Mouse (Mus musculus) heart, postnatal 10 days (tissue): Measurements from ENCODE around the gene Pdcd11. TPM values are rescaled to one million over a fixed set of nuclear protein-coding genes. Genes with fewer than 3 reads are reported as not detected.
"Not testable (repeated sequence)": the region's sequence is repeated elsewhere in the genome, so short reads cannot be mapped to it uniquely, and the experiment has no call there.

Experiments used
- DNase-seq, 2 experiments: peaks; one replicate each; pipeline ENCODE4 v3.0.0; 2021
- intact Hi-C: fragments of 180-260 bp; cut with DNase I; formaldehyde crosslinking; loops from one replicate; pipeline ENCODE4 v1.15.1; 2025
- total RNA-seq, 2 experiments: library from RNA; stranded (reverse); gene quantifications; 2 replicates each; pipeline ENCODE4 v1.2.3; 2021

Pdcd11 gene
- total RNA-seq, 2 experiments from 2014 or later: 13.6 to 14.3 TPM

- DNase-seq: peak; percentile 31 to 54
- intact Hi-C loops: loop anchor here (1.0 kb wide), 1 partner anchor 47 kb away; no protein-coding TSS in a partner anchor
These were observed 30.5 kb downstream of the Pdcd11 start for GRCm38 (mm10) chr19:47121054-47121453.

GRCm38 (mm10) chr19:47122802-47123201 is 32.2 kb downstream of the Pdcd11 start:
- peak in 1 of 2 experiments; percentile 48 for DNase-seq
- intact Hi-C loops: no loop called here

GRCm38 (mm10) chr19:47128164-47128563 is 37.6 kb downstream of the Pdcd11 start:
- DNase-seq: no peak
- intact Hi-C loops: no loop called here

- intact Hi-C loops: no loop called here
- no peak for DNase-seq
These were observed 38.3 kb downstream of the Pdcd11 start for GRCm38 (mm10) chr19:47128835-47129234.

GRCm38 (mm10) chr19:47130551-47131125 is 40.1 kb downstream of the Pdcd11 start:
- DNase-seq: no peak
- intact Hi-C loops: no loop called here

DNA sequence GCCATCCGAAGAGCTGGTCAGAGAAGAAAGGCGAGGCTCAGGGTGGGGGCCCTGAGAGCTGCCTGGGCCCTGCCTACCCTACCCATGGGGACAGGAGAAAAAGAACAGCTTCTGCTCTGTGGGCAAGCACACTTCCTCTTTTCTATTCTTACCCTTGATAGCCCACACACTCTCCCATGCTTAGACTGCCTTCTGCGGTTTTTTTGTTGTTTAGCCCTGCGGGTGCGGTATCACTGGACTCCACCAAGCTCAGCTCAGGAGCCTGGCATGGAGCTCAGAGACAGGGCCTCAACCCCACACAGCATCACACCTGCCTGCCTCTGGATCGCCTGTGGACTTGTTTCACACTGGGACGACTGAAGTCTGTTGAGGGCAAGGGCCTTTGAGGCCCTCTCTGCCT is 42.6 kb downstream of the Pdcd11 start:
- intact Hi-C loops: no loop called here
- no peak for DNase-seq

DNA sequence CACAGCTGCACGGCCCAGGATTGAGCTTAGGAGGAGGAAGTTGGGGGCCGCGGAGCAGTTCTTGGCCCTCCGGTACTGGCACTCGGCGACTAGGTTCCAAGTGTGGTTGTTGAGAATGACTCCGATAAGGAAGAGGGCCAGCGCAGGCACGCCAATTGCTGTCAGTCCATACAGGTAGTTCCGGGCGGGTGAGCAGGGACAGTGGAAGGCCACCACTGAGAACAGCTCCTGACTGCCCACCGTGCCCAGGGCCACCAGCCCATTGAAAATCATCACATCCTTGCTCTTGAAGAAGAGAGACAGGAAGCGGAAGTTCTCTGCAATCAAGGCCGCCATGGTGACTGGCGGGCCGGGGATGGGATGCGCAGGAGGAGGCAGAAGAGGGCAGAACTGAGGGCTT is 45.0 kb downstream of the Pdcd11 start:
- intact Hi-C loops: no loop called here
- DNase-seq: no peak

DNA sequence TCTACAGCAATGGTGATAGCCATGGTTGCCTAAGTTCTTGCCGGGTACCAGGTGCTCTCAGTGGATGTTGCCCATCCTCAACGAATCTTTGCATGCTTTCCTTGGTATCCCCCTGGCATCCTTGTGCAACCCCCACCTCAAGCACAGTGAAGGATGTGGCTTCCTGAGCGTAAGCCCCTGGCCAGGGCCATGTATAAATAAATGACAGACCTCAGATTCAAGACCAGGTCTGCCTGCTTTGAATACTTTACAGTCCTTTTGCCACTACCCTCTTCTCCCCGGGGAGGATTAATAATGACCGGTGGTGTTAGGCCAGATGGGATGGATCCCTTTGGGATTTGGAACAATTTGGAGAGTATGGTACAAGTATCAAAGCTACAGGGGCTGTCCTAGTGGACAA is 45.6 kb downstream of the Pdcd11 start:
- no peak for DNase-seq
- intact Hi-C loops: no loop called here

- intact Hi-C loops: no loop called here
- DNase-seq: peak; percentile 56 to 72
These were observed 46.5 kb downstream of the Pdcd11 start for GRCm38 (mm10) chr19:47137051-47137581.

DNA sequence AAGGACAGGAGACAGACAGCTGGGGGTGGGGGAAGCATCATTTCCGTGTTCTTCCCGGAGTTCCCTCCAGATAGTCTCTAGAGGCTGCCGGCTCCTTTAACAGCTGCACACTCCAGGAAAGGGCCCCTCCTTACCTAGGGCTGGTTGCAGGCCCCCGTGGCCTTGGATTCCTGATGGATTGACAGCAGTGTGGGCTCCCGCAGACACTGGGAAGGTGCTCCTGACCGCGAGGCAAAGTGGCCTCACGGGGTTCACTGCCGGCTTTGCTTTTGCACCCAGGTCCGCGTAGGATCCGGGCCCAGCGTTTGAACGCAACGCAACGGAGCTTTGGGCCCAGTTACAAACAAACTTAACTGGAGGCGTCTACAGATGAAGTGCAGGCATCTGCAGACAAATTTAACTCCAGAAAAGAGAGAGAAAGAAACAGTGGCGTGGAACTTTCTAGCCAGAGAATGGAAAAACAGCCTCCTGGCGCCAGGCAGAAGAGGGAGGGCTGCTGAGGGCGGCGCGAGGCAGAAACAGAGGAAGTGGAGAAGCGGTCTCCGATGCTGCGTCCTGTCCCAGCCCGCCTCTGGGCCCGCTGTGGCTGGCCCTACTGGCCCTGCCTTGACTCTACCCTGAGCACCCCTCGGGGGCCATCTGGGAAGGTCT is 47.3 kb downstream of the Pdcd11 start, which contains the start of gene Calhm2:
Calhm2 (minus strand) TSS at position 524 of the 651 bp plus-strand sequence.
- intact Hi-C loops: no loop called here
- DNase-seq: peak; percentile 70 to 78

DNA sequence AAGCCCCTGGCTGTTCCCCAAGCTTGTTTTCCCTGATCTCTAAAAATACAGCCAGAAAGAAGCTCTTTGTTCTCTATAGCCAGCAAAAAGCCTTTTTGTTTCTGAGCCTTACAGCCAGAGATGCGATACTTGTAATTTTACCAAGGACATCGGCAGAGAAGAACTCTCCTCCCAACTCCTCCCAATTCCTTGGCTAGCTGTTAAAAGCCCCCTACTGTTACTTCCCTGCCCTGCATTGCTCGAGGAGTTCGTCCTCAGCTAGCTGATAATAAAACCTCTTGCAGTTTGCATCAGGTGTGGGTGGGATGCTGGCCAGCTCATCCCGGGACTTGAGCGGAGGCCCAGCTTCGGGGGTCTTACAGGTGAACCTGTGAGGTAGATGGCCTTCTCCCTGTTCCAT is 49.0 kb downstream of the Pdcd11 start:
- DNase-seq, intact Hi-C loops: not testable (repeated sequence)

DNA sequence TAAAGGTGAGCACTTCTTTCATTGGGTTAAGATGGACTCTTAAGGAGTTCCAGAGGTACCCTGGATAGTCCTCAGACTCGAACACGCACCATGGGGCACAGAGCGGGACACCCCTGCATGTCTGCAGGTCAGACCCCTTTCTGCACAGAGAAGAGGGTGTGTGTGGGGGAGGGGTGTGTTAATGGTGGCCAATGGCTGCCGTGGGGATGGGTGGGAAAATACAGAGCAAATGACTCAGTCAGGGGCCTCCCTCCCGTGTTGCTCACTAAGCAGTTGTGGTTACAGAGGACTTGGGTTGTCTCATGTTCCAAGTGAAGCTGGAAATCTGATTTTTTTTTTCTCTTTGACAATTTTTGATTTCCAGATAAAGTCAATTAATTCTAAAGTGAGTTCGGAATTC is 51.9 kb downstream of the Pdcd11 start:
- intact Hi-C loops: no loop called here
- DNase-seq: no peak

DNA sequence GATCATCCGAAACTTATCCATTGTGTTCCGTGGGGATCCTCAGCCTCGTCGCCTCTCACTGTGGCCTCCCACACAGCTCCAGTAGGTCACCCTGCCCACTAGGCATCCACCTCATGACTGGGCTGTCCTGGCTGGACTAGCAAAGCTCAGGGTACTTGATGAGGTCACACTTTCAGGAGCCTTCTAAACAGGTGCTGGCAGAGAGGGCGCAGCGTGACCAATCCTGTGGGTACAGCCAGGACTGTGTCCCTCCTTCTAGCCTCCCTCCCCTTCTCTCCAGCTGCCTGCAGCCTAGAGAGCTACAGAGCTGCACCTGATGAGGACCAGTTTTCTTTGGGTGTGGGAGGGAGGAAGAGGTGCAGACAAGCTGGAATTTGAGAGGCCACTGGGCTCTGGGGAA is 53.6 kb downstream of the Pdcd11 start, which contains the start of gene Calhm1:
Calhm1 (minus strand) TSS at position 101 of the 400 bp plus-strand sequence.
- no peak for DNase-seq

GRCm38 (mm10) chr19:47148267-47148847 is 57.8 kb downstream of the Pdcd11 start:
- intact Hi-C loops: no loop called here
- no peak for DNase-seq

More for the DNA sequence above, 53.6 kb downstream of the Pdcd11 start, which contains the start of gene Calhm1:
- intact Hi-C loops: no loop called here

GRCm38 (mm10) chr19:47149854-47150253 is 59.3 kb downstream of the Pdcd11 start:
- no peak for DNase-seq
- intact Hi-C loops: no loop called here

GRCm38 (mm10) chr19:47151332-47152061 is 60.9 kb downstream of the Pdcd11 start:
- intact Hi-C loops: no loop called here
- DNase-seq: no peak

DNA sequence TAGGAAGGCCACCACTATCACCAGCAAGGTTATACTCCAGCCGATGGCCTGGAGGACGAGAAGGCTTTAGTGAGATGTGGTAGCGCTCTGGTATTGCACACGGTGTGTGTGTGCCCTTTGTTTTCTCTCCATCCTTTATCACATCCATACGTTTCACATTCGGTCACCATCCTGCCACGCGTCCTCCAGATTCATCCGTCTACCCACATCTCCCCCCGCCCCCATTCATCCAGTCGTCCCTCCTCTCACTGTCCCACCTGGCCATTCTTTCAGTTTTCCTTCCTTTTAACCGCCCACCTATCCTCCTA is 61.4 kb downstream of the Pdcd11 start:
- intact Hi-C loops: no loop called here
- no peak for DNase-seq

- intact Hi-C loops: no loop called here
- DNase-seq: no peak
These were observed 63.2 kb downstream of the Pdcd11 start for GRCm38 (mm10) chr19:47153767-47154166.

- no peak for DNase-seq
- intact Hi-C loops: no loop called here
These were observed 67.1 kb downstream of the Pdcd11 start, which contains the start of gene Calhm3 for GRCm38 (mm10) chr19:47157664-47158063. Gene Calhm3, minus strand, starts transcription at chr19:47157764.

DNA sequence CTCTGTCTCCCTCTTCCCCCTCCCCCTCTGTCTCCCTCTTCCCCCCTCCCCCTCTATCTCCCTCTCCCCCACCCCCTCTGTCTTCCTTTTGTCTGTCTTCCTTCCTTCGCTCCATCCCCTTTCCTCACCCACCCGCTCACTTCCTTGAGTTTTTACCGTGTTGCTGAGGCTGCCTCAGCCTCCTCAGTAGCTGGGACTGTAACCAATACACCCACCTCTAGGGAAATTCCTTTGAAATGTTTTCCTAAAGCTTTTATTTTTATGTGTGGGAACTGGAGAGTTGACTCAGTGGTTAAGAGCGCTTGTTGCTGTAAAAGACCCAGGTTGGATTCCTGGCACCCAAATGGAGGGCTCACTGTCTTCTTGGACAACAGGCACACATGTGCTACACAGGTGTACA is 71.1 kb downstream of the Pdcd11 start:
- no peak for DNase-seq
- intact Hi-C loops: no loop called here

- no peak for DNase-seq
- intact Hi-C loops: no loop called here
These were observed 72.7 kb downstream of the Pdcd11 start for GRCm38 (mm10) chr19:47163176-47163744.
